Mouse (Mus musculus): Measurements from ENCODE around the gene Hykk.

Hykk gene

GRCm38 (mm10) chr9:54981291-54982191, 64.5 kb downstream of the Hykk start:
- DNase-seq (ENCODE audit: low read depth): peak; percentile 15

DNA sequence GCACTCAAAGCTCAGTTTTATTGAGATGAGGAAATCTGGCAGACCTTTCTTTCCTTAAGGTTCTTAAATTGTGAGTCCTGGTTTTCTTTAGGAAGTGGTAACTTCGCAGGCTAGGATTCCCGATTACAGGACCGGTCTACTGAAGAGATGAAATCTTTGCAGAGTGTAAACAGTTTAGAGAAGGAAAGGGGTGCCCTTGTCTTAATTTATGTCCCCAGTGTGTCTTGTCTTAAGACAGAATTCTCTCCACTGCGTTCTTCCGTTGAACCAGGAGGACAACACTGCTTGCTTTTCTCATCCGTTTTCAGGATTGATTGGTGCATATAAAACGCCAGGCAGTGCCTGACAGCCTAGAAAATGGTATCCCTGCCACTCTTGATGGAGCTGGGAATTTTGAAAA, 65.3 kb downstream of the Hykk start:
- no peak for DNase-seq (ENCODE audit: low read depth)

DNA sequence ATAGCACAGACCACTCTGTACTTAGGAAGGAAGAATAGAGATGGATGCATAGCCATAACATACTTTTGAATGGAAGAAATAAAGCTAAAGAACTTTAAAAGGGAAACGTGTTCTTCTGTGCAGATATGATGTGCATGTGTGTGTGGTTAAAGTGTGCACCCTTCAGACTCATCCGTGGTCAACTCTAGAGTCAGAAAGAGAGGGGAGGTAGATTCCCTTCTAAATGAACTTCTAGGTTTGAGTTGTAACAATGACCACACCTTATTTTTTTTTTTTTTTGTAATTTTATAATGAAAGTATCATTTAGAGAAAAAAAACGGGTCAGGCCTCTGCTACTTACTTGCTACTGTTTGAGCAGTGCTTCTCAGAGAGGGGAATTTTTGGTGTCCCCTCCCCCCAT, 73.3 kb downstream of the Hykk start:
- no peak for DNase-seq (ENCODE audit: low read depth)

DNA sequence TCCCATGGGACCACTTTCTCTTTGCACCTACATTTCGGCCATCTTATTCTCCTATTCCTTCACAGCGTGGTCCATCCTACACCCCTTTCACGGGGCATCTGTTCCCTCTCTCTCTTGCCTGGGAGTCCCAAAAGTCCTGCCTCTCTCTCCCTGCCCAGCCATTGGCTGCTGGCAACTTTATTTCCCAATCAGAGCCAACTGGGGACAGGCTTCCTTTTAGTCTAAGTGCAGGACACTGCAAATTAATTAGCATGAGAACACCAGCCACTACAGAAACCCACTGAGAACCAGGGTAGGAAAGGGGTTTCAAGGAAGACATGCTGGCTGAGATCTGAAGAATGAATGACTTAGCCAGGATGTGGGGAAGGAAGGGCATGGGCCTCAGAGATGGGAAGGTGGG, 77.3 kb downstream of the Hykk start:
- no peak for DNase-seq (ENCODE audit: low read depth)

DNA sequence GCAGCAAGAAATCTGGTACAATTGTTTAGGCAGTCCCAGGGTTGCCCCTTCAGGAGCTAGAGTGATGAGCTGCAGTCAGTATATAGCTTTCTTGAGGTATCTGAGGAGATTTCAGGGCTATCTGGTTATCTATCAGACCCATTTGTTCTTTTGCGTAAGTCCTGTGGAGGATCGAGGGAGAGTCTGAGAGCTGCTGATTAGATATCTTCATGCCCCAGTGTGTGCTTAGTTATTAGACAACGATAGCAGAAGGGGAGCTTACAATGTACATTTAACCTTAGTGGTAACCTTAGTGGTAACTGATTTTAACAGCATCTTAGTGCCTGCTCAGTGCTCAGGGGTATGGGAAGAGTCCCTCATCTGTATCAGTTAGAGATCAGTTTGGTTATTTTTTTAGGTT, 78.6 kb downstream of the Hykk start:
- peak; percentile 57 for DNase-seq (ENCODE audit: low read depth)

Measured in c-Kit-positive CD71-positive TER-119-negative erythroid progenitor cells, embryonic 14.5 days (primary cell).